Mouse (Mus musculus) left cerebral cortex, adult 6 months (tissue): Measurements from ENCODE around the gene Cfap44. TPM values are rescaled to one million over a fixed set of nuclear protein-coding genes. Genes with fewer than 3 reads are reported as not detected.

Experiments used
- long read RNA-seq, 2 experiments: library from polyadenylated mRNA; unstranded; transcript quantifications; one replicate each; pipeline ENCODE4 v2.0.0; 2019 to 2020
- polyA plus RNA-seq: library from polyadenylated mRNA; unstranded; fragments of <200 nt; fragmentation: Nextera tagmentation; gene quantifications from 2 replicates; pipeline ENCODE4 v1.2.3, GENCODE M21; 2021

Gene Cfap44
- 0.61 and 0.77 TPM in 2 replicates for polyA plus RNA-seq
- long read RNA-seq, experiment 1, partial matches to known transcripts, result 2 of 6 reads
- long read RNA-seq, experiment 1, other reads (novel, unspliced or antisense), result 2 of 6 reads
- long read RNA-seq, experiment 2, result 0 reads

DNA sequence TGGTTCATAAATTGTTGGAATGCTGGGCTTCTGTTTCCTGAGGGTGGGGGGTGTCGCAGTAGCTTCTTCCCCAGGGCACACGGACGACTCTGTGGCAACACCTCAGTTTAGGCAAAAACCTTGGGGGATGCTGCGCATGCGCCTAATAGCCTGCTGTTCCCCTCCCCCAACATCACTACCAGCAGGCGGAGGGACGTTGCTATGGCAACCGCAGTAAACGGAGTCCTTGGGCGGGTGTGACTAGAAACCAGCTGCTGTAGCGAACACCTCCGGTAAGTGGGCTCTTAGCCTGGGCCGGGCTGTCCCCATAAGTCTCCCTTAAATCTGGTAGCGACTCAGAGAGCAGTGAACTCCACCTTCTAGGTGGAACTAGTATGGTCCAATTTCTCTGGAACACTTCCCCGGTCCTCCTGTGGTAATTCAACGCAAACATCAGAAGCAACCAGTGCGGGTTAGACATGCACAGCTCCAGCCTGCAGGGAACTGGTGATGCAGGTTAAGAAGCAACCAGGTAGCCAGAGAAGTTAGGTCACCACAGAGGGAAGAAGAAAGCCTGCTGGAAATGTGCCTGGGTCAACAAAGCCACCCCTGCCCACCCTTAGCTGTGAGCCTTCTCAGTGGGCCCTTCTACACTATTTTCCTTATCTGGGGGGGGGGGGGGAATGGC is at the start of gene Cfap44:
Gene Cfap44 (plus strand): TSS at position 220 of the 667 bp plus-strand sequence.

DNA sequence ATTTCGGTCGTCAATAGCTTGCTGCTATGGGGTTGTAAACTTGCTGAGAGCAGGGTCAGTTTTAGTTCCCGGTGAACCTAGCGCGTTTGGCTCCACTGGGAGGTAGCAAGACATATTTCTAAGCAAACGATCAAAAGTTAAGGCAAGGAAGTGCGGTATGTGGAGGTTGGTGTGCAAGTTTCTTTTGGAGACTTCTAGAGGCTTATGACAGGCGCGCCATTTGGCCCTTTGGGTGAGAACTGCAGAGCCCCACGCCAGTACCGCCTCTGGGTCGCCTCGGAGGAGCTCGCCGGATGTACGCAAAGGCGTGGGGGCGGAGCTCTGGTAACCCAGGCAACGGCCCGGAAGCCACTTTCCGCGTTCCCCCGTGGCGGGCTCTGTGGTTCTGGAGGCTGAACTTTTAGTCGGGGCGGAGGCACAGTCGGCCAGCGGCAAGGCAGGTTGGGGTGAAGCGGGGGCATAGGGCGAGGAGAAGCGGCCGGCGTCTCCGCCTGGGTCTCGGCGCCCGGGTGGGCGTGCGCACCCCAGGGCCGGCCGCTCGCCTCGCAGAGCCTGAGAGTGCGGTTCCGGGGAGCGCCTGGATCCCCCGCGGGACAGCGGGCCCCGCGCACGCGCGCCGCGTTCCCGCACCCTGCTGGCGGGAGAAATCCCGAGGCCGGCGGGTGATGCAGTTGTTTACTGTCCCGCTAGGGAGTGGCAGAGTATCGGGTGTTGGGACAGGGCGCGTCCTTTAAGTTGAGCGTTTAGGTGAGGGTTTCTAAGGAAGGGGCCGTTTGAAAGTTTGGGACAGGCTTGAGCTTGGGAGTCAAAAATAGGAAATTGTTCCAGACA is 47.3 kb upstream of the Cfap44 start, which contains the start of gene Spice1:
Gene Spice1 (plus strand): TSS at position 51 of the 831 bp plus-strand sequence.

Other genes starting within 250 kb of the Cfap44 start
- 2.3 TPM in 2 replicates for gene Usf3, start 221.6 kb upstream of the Cfap44 start, polyA plus RNA-seq
- gene Sidt1, start 61.6 kb upstream of the Cfap44 start, polyA plus RNA-seq, result 17.1 and 21.3 TPM in 2 replicates
- gene Spice1, start 47.7 kb upstream of the Cfap44 start, polyA plus RNA-seq, result 4.1 and 6.4 TPM in 2 replicates
- 6.4 and 6.7 TPM in 2 replicates for gene Boc, start 164.1 kb downstream of the Cfap44 start, polyA plus RNA-seq